Mouse (Mus musculus) lung, adult 2 months (tissue): ENCODE data around the gene Farsa. TPM values are rescaled to one million over a fixed set of nuclear protein-coding genes. Genes with fewer than 3 reads are reported as not detected.

Experiments
- DNase-seq: peaks from one replicate; pipeline ENCODE4 v3.0.0; 2022
- H3K4me1 ChIP-seq: fragments of 200-500 bp; 2 replicates; pipeline ENCODE4 v1.6.1; 2011; ENCODE audit warnings: low read length; ENCODE audit not compliant: control insufficient read depth, insufficient read depth
- H3K4me3 ChIP-seq: fragments of 200-500 bp; replicated peaks from 2 replicates; pipeline ENCODE3; 2011; ENCODE audit warnings: low read depth, mild to moderate bottlenecking, control low read depth, low read length; ENCODE audit errors: extremely low read depth
- CTCF ChIP-seq: fragments of 200-500 bp; IDR thresholded peaks from 2 replicates; pipeline ENCODE4 v1.5.1; 2011; ENCODE audit warnings: mild to moderate bottlenecking, low read length, control low read depth; ENCODE audit not compliant: insufficient read depth
- POLR2A ChIP-seq: fragments of 200-500 bp; IDR thresholded peaks from 2 replicates; pipeline ENCODE4 v1.6.1; 2011; ENCODE audit warnings: low read depth, mild to moderate bottlenecking, control low read depth, low read length, borderline replicate concordance; ENCODE audit errors: extremely low read depth
- WGBS: fragments of 180-500 bp; shearing (Covaris S2); methylation state at CpG from one replicate; pipeline ENCODE4 v1.1.7; 2018; 5-methylcytosine and 5-hydroxymethylcytosine counted together
- polyA plus RNA-seq: library from polyadenylated mRNA; depleted of rRNA; stranded (reverse); fragments of >200 nt; gene quantifications from 2 replicates; pipeline ENCODE4 v1.2.3, GENCODE M21; 2012

The Farsa gene
- polyA plus RNA-seq, 1 experiment: 42.4 TPM

GRCm38 (mm10) chr8:84908421-84909161, 51.8 kb downstream of the Farsa start, which contains the start of gene Dnase2a:
Gene Dnase2a, plus strand, starts transcription at chr8:84908560.
- Histone ChIP-seq H3K4me3 (peak within 1 kb of the TSS; percentile 75), H3K4me1 (peaks cover 5% of the 10 kb centered on the region; the same call in 1 of the 2 replicates)
- peak; percentile 90 for DNase-seq
- TF ChIP-seq POLR2A (peak; percentile 51; the same call in 1 of the 2 replicates), CTCF (no peak)
- WGBS: 1% methylated on average over 45 of the region's 45 CpGs

- 51% methylated on average over 20 of the region's 20 CpGs for WGBS
- TF ChIP-seq POLR2A: no peak
- no peak for TF ChIP-seq CTCF
- Histone ChIP-seq H3K4me1 (peaks cover 5% of the 10 kb centered on the region; the same call in 1 of the 2 replicates), H3K4me3 (peak overlapping the region; percentile 75)
- DNase-seq: no peak
Observed at GRCm38 (mm10) chr8:84909162-84909767, 52.5 kb downstream of the Farsa start.

- TF ChIP-seq POLR2A: no peak
- TF ChIP-seq CTCF: no peak
- WGBS: 72% methylated on average over 5 of the region's 5 CpGs
- peaks cover 5% of the 10 kb centered on the region; the same call in 1 of the 2 replicates for H3K4me1 ChIP-seq
- no peak overlapping the region for H3K4me3 ChIP-seq
- no peak for DNase-seq
Observed at GRCm38 (mm10) chr8:84909949-84910348, 53.2 kb downstream of the Farsa start.

- no peak for DNase-seq
- WGBS: 74% methylated on average over 6 of the region's 6 CpGs
- peaks cover 5% of the 10 kb centered on the region; the same call in 1 of the 2 replicates for H3K4me1 ChIP-seq
- TF ChIP-seq POLR2A (no peak), CTCF (no peak)
- no peak overlapping the region for H3K4me3 ChIP-seq
Observed at GRCm38 (mm10) chr8:84910551-84910950, 53.8 kb downstream of the Farsa start.

- TF ChIP-seq CTCF: no peak
- no peak for TF ChIP-seq POLR2A
- no peak for DNase-seq
- H3K4me3 ChIP-seq: no peak overlapping the region
- WGBS: 92% methylated on average over 9 of the region's 9 CpGs
- H3K4me1 ChIP-seq: peaks cover 5% of the 10 kb centered on the region; the same call in 1 of the 2 replicates
Observed at GRCm38 (mm10) chr8:84911854-84912253, 55.1 kb downstream of the Farsa start.

GRCm38 (mm10) chr8:84912391-84912790, 55.6 kb downstream of the Farsa start:
- no peak for DNase-seq
- H3K4me3 ChIP-seq: no peak overlapping the region
- TF ChIP-seq POLR2A (no peak), CTCF (no peak)
- peaks cover 5% of the 10 kb centered on the region; the same call in 1 of the 2 replicates for H3K4me1 ChIP-seq
- WGBS: 36% methylated on average over 27 of the region's 27 CpGs

- Histone ChIP-seq H3K4me1 (peaks cover 5% of the 10 kb centered on the region; the same call in 1 of the 2 replicates), H3K4me3 (peak overlapping the region; percentile 71)
- DNase-seq: peak; percentile 73
- TF ChIP-seq CTCF (no peak), POLR2A (peak; percentile 68; the same call in 1 of the 2 replicates)
- WGBS: under 1% methylated on average over 55 of the region's 55 CpGs
Observed at GRCm38 (mm10) chr8:84912895-84913501, 56.2 kb downstream of the Farsa start.

- Histone ChIP-seq H3K4me3 (peak overlapping the region; percentile 71), H3K4me1 (peaks cover 5% of the 10 kb centered on the region; the same call in 1 of the 2 replicates)
- no peak for DNase-seq
- WGBS: 11% methylated on average over 9 of the region's 9 CpGs
- TF ChIP-seq CTCF (no peak), POLR2A (no peak)
Observed at GRCm38 (mm10) chr8:84913502-84913900, 56.7 kb downstream of the Farsa start.

GRCm38 (mm10) chr8:84913960-84914359, 57.2 kb downstream of the Farsa start:
- TF ChIP-seq POLR2A: no peak
- 0 out of 2 replicates have a peak, but pooled peaks have one; percentile 3 for TF ChIP-seq CTCF
- no peak overlapping the region for H3K4me3 ChIP-seq

More at GRCm38 (mm10) chr8:84913960-84914359, 57.2 kb downstream of the Farsa start:
- DNase-seq: peak; percentile 27
- 36% methylated on average over 4 of the region's 4 CpGs for WGBS
- peaks cover 5% of the 10 kb centered on the region; the same call in 1 of the 2 replicates for H3K4me1 ChIP-seq
